Mouse (Mus musculus) small intestine, adult 2 months (tissue): ENCODE measurements at regions not wholly inside any gene's neighbourhood (a gene's known extent, or its start where the extent isn't known, plus 50 kb on each side); places are given as distances from the start of the nearest gene placed in this dataset.

Experiments
- H3K27ac ChIP-seq: fragments of 200-500 bp; 2 replicates; pipeline ENCODE4 v1.5.1; 2012; ENCODE audit warnings: low read depth, low read length, control low read depth, inconsistent platforms; ENCODE audit not compliant: insufficient read depth
- H3K27me3 ChIP-seq: fragments of 200-500 bp; 2 replicates; pipeline ENCODE4 v1.6.1; 2012; ENCODE audit warnings: mild to moderate bottlenecking, moderate library complexity, low read length, inconsistent platforms; ENCODE audit not compliant: control insufficient read depth, insufficient read depth
- H3K36me3 ChIP-seq: fragments of 200-500 bp; 2 replicates; pipeline ENCODE4 v1.6.1; 2012; ENCODE audit warnings: mild to moderate bottlenecking, low read length, control low read depth, inconsistent platforms; ENCODE audit not compliant: control insufficient read depth, insufficient read depth
- H3K4me1 ChIP-seq: fragments of 200-500 bp; 2 replicates; pipeline ENCODE4 v1.6.1; 2012; ENCODE audit warnings: low read length, inconsistent platforms, mixed read lengths; ENCODE audit not compliant: control insufficient read depth, insufficient read depth, insufficient read length
- H3K4me3 ChIP-seq: fragments of 200-500 bp; 2 replicates; pipeline ENCODE4 v1.5.1; 2012; ENCODE audit warnings: low read depth, mild to moderate bottlenecking, control low read depth, inconsistent platforms, low read length, moderate library complexity
- CTCF ChIP-seq: fragments of 200-500 bp; IDR thresholded peaks from 2 replicates; pipeline ENCODE4 v1.5.1; 2012; ENCODE audit warnings: low read depth, mild to moderate bottlenecking, control low read depth, inconsistent platforms, low read length, moderate library complexity, mixed read lengths; ENCODE audit not compliant: insufficient replicate concordance, insufficient read length; ENCODE audit errors: extremely low read depth
- POLR2A ChIP-seq: fragments of 200-500 bp; IDR thresholded peaks from 2 replicates; pipeline ENCODE4 v1.6.1; 2012; ENCODE audit warnings: low read depth, mild to moderate bottlenecking, control low read depth, inconsistent platforms, low read length, moderate library complexity
- WGBS: fragments of 180-500 bp; shearing (Covaris S2); methylation state at CpG from one replicate; pipeline ENCODE4 v1.1.7; 2018; 5-methylcytosine and 5-hydroxymethylcytosine counted together

- no peaks in the 10 kb centered on the region for H3K36me3 ChIP-seq
- no peak overlapping the region for H3K27ac ChIP-seq
- H3K27me3 ChIP-seq = no peaks in the 10 kb centered on the region
- TF ChIP-seq CTCF (no peak), POLR2A (no peak)
- 84% methylated on average over 2 of the region's 2 CpGs for WGBS
- no peaks in the 10 kb centered on the region for H3K4me1 ChIP-seq
- H3K4me3 ChIP-seq = no peak overlapping the region
These were observed 129.4 kb downstream of the Zpld1 start for GRCm38 (mm10) chr16:55168433-55168832.

- WGBS = 66% methylated on average over 8 of the region's 8 CpGs
- Histone ChIP-seq H3K27ac (no peak overlapping the region), H3K36me3 (no peaks in the 10 kb centered on the region), H3K4me1 (no peaks in the 10 kb centered on the region), H3K4me3 (no peak overlapping the region), H3K27me3 (no peaks in the 10 kb centered on the region)
- TF ChIP-seq CTCF (no peak), POLR2A (no peak)
These were observed 131.5 kb downstream of the Zpld1 start for GRCm38 (mm10) chr16:55166181-55166848.

GRCm38 (mm10) chr16:55162926-55163325, 134.9 kb downstream of the Zpld1 start:
- Histone ChIP-seq H3K27ac (no peak overlapping the region), H3K27me3 (no peaks in the 10 kb centered on the region), H3K36me3 (no peaks in the 10 kb centered on the region), H3K4me1 (no peaks in the 10 kb centered on the region), H3K4me3 (no peak overlapping the region)
- 56% methylated on average over 6 of the region's 6 CpGs for WGBS
- TF ChIP-seq CTCF = no peak
- TF ChIP-seq POLR2A = no peak

- WGBS = 43% methylated on average over 4 of the region's 4 CpGs
- H3K36me3 ChIP-seq = no peaks in the 10 kb centered on the region
- TF ChIP-seq POLR2A (no peak), CTCF (no peak)
- H3K27me3 ChIP-seq = no peaks in the 10 kb centered on the region
- no peak overlapping the region for H3K4me3 ChIP-seq
- no peak overlapping the region for H3K27ac ChIP-seq
- no peaks in the 10 kb centered on the region for H3K4me1 ChIP-seq
These were observed 146.1 kb downstream of the Zpld1 start for GRCm38 (mm10) chr16:55151726-55152125.

GRCm38 (mm10) chr16:55142431-55143173, 155.2 kb downstream of the Zpld1 start:
- TF ChIP-seq POLR2A = no peak
- TF ChIP-seq CTCF = no peak
- Histone ChIP-seq H3K27me3 (no peaks in the 10 kb centered on the region), H3K27ac (no peak overlapping the region), H3K4me1 (no peaks in the 10 kb centered on the region), H3K36me3 (no peaks in the 10 kb centered on the region), H3K4me3 (no peak overlapping the region)
- 78% methylated on average over 6 of the region's 6 CpGs for WGBS

- Histone ChIP-seq H3K4me3 (no peak overlapping the region), H3K4me1 (no peaks in the 10 kb centered on the region), H3K27ac (no peak overlapping the region), H3K27me3 (no peaks in the 10 kb centered on the region), H3K36me3 (no peaks in the 10 kb centered on the region)
- TF ChIP-seq CTCF (no peak), POLR2A (no peak)
These were observed 162.8 kb downstream of the Zpld1 start for GRCm38 (mm10) chr16:55134961-55135360.

- no peaks in the 10 kb centered on the region for H3K4me1 ChIP-seq
- no peaks in the 10 kb centered on the region for H3K36me3 ChIP-seq
- TF ChIP-seq POLR2A (no peak), CTCF (no peak)
- no peak overlapping the region for H3K27ac ChIP-seq
- H3K27me3 ChIP-seq = no peaks in the 10 kb centered on the region
- WGBS = 91% methylated on average over 1 of the region's 1 CpGs
- H3K4me3 ChIP-seq = no peak overlapping the region
These were observed 200.1 kb downstream of the Zpld1 start for GRCm38 (mm10) chr16:55097651-55098050.
